Mouse (Mus musculus): ENCODE data around the gene Slc46a1. TPM values are rescaled to one million over a fixed set of nuclear protein-coding genes. Genes with fewer than 3 reads are reported as not detected.

Slc46a1 gene
- total and polyA plus RNA-seq, 2 experiments from 2014 or later, result 10.8 to 18.8 TPM

DNA sequence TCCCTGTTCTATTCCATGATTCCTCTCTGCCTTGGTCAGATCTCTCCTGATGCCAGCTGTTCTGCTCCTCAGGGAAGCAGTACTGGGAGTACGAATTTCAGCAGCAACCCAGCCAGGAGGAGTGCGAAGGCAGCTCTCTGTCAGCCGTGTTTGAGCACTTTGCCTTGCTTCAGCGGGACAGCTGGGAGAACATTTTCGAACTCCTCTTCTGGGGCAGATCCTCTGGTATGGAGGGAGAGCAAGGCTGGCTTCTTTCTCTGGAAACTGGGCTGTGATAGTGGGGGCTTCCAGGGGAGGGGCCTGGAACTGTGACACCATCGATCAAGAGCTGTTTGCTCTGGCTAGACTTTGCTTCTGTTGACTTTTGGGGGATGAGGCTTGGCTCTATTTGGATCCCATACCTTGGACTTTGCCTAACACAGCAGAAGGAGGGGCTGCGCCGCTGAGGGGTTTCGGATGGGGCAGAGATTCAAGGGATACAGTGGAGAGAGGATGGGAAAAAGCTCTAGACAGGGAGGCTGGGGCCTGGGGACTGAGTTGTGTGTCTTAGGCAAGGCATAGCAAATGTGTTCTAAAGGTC is 35.2 kb downstream of the Slc46a1 start:
- no peak overlapping the region for H3K4me3 ChIP-seq (ENCODE audit: low read depth, low read length)

GRCm38 (mm10) chr11:78501529-78501928 is 36.0 kb downstream of the Slc46a1 start:
- no peak overlapping the region for H3K27ac ChIP-seq (ENCODE audit: low read depth, low read length)
- H3K4me2 ChIP-seq (ENCODE audit: low read depth), result no peak overlapping the region
- no peaks in the 10 kb centered on the region for H3K9me3 ChIP-seq (ENCODE audit: low read length)
- 80% methylated on average over 20 of the region's 20 CpGs for WGBS
- no peak for TF ChIP-seq CTCF (IDR thresholded peaks at IDR 0.05; ENCODE audit: low read depth)
- no peak overlapping the region for H3K9ac ChIP-seq
- H3K27me3 ChIP-seq (ENCODE audit: insufficient read depth, low read length), result no peaks in the 10 kb centered on the region
- DNase-seq (no peak), ATAC-seq (no peak)
- peaks cover 11% of the 10 kb centered on the region for H3K36me3 ChIP-seq (ENCODE audit: insufficient read depth)
- H3K4me1 ChIP-seq (ENCODE audit: insufficient read depth), result no peaks in the 10 kb centered on the region
- no peak overlapping the region for H3K4me3 ChIP-seq (ENCODE audit: low read depth, low read length)

More for the DNA sequence above, 35.2 kb downstream of the Slc46a1 start:
- peaks cover 7% of the 10 kb centered on the region; the same call in 1 of the 2 replicates for H3K36me3 ChIP-seq (ENCODE audit: insufficient read depth)
- TF ChIP-seq CTCF (IDR thresholded peaks at IDR 0.05; ENCODE audit: low read depth), result no peak
- H3K9me3 ChIP-seq (ENCODE audit: low read length), result no peaks in the 10 kb centered on the region
- no peak overlapping the region for H3K9ac ChIP-seq
- H3K4me2 ChIP-seq (ENCODE audit: low read depth), result no peak overlapping the region
- no peak overlapping the region for H3K27ac ChIP-seq (ENCODE audit: low read depth, low read length)
- WGBS, result 72% methylated on average over 9 of the region's 9 CpGs
- H3K27me3 ChIP-seq (ENCODE audit: insufficient read depth, low read length), result no peaks in the 10 kb centered on the region
- H3K4me1 ChIP-seq (ENCODE audit: insufficient read depth), result peaks cover 7% of the 10 kb centered on the region
- DNase-seq (no peak), ATAC-seq (no peak)

- ATAC-seq, result peak; percentile 64; the same call in 1 of the 2 replicates
- Histone ChIP-seq H3K4me1 (ENCODE audit: insufficient read depth) (no peaks in the 10 kb centered on the region), H3K4me3 (ENCODE audit: low read depth, low read length) (no peak within 1 kb of the TSS), H3K4me2 (ENCODE audit: low read depth) (no peak within 1 kb of the TSS), H3K9me3 (ENCODE audit: low read length) (no peaks in the 10 kb centered on the region), H3K27me3 (ENCODE audit: insufficient read depth, low read length) (no peaks in the 10 kb centered on the region), H3K9ac (no peak within 1 kb of the TSS), H3K36me3 (ENCODE audit: insufficient read depth) (peaks cover 25% of the 10 kb centered on the region), H3K27ac (ENCODE audit: low read depth, low read length) (no peak within 1 kb of the TSS)
- TF ChIP-seq CTCF (IDR thresholded peaks at IDR 0.05; ENCODE audit: low read depth), result no peak
- DNase-seq, result peak; percentile 50
- WGBS, result 47% methylated on average over 7 of the region's 7 CpGs
Observed at GRCm38 (mm10) chr11:78502909-78503650, 37.6 kb downstream of the Slc46a1 start, which contains the start of gene Sebox. Gene Sebox, plus strand, starts transcription at chr11:78503447.

- peaks cover 36% of the 10 kb centered on the region for H3K36me3 ChIP-seq (ENCODE audit: insufficient read depth)
- H3K9ac ChIP-seq, result no peak overlapping the region
- H3K27me3 ChIP-seq (ENCODE audit: insufficient read depth, low read length), result no peaks in the 10 kb centered on the region
- ATAC-seq (no peak), DNase-seq (no peak)
- H3K27ac ChIP-seq (ENCODE audit: low read depth, low read length), result no peak overlapping the region
- no peak overlapping the region for H3K4me3 ChIP-seq (ENCODE audit: low read depth, low read length)
- H3K9me3 ChIP-seq (ENCODE audit: low read length), result no peaks in the 10 kb centered on the region
- WGBS, result 81% methylated on average over 3 of the region's 3 CpGs
- no peak overlapping the region for H3K4me2 ChIP-seq (ENCODE audit: low read depth)
- H3K4me1 ChIP-seq (ENCODE audit: insufficient read depth), result no peaks in the 10 kb centered on the region
- no peak for TF ChIP-seq CTCF (IDR thresholded peaks at IDR 0.05; ENCODE audit: low read depth)
Observed at GRCm38 (mm10) chr11:78505430-78505829, 39.9 kb downstream of the Slc46a1 start.

- Histone ChIP-seq H3K27ac (ENCODE audit: low read depth, low read length) (no peak overlapping the region), H3K36me3 (ENCODE audit: insufficient read depth) (peaks cover 36% of the 10 kb centered on the region), H3K4me1 (ENCODE audit: insufficient read depth) (peaks cover 14% of the 10 kb centered on the region; the same call in 1 of the 2 replicates), H3K4me2 (ENCODE audit: low read depth) (no peak overlapping the region), H3K9ac (no peak overlapping the region), H3K4me3 (ENCODE audit: low read depth, low read length) (no peak overlapping the region), H3K9me3 (ENCODE audit: low read length) (no peaks in the 10 kb centered on the region), H3K27me3 (ENCODE audit: insufficient read depth, low read length) (no peaks in the 10 kb centered on the region)
- ATAC-seq (no peak), DNase-seq (peak; percentile 40)
- WGBS, result 83% methylated on average over 5 of the region's 5 CpGs
- TF ChIP-seq CTCF (IDR thresholded peaks at IDR 0.05; ENCODE audit: low read depth), result peak; percentile 59
Observed at GRCm38 (mm10) chr11:78509148-78509547, 43.7 kb downstream of the Slc46a1 start.

DNA sequence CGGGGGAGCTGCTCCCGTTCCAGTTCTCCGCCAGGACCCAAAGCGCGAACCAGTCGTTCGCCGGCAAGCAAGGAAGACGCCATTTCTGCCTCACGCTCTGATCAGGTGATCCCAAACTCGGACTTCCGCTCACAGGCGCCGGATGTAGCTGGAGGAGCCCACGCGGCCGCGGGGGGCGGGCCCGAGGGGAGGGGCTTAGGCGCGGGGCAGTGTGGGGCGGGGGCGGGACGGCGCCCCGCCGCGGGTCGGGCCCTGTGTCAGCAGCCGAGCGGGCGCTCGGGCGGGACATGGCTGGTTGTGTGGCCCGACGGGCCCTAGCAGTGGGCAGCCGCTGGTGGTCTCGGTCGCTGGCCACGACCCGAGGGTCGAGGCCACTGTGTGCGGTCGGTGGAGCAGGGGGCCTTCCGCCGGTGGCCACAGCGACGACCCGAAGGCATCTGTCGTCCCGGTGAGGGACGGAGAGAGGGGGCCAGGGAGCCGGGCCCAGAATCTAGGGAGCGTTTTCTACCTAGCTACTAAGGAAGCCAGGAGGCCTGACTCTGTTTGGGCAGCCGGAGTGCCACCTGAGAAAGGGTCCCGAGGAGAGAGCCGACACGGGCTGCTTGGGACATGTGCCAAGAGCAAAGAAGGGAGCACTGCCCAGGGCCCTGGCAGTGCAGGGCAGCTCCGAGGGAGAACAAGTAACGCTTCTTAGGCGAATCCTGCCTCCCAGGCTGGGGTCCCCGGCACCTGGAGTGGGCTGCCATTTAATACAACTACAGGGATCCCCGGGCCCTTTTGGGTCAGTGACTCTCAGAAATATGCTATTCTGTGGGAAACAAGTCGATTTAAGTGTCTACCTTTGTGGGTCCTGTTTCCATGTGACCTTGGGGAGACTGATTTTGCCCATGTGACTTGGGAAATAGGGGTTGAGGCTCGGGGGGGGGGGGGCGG is 46.8 kb downstream of the Slc46a1 start, which contains the start of the genes Tmem199 and Poldip2:
Gene Tmem199 (minus strand): TSS at position 148 of the 933 bp plus-strand sequence.
Gene Poldip2 (plus strand): TSS at position 169 of the 933 bp plus-strand sequence.
- WGBS, result under 1% methylated on average over 67 of the region's 67 CpGs

More for the DNA sequence above, 46.8 kb downstream of the Slc46a1 start, which contains the start of the genes Tmem199 and Poldip2:
- H3K4me1 ChIP-seq (ENCODE audit: insufficient read depth), result peaks cover 14% of the 10 kb centered on the region; the same call in 1 of the 2 replicates
- ATAC-seq, result peak; percentile 98
- peak within 1 kb of the TSS; percentile 99 for H3K9ac ChIP-seq
- no peak for TF ChIP-seq CTCF (IDR thresholded peaks at IDR 0.05; ENCODE audit: low read depth)
- H3K4me3 ChIP-seq (ENCODE audit: low read depth, low read length), result peak within 1 kb of the TSS; percentile 99
- H3K27ac ChIP-seq (ENCODE audit: low read depth, low read length), result peak within 1 kb of the TSS; percentile 87
- H3K36me3 ChIP-seq (ENCODE audit: insufficient read depth), result peaks cover 44% of the 10 kb centered on the region
- H3K27me3 ChIP-seq (ENCODE audit: insufficient read depth, low read length), result no peaks in the 10 kb centered on the region
- peak; percentile 95 for DNase-seq
- no peaks in the 10 kb centered on the region for H3K9me3 ChIP-seq (ENCODE audit: low read length)
- peak within 1 kb of the TSS; percentile 92 for H3K4me2 ChIP-seq (ENCODE audit: low read depth)

All from forebrain, postnatal 0 days (tissue).